ENCODE assay signal across 9 mouse cellular contexts in genomic region chr19:19343702-19344425, GRCm38 (mm10).
DNase-seq lines count a peak whose midpoint lies in the region; ATAC-seq and TF ChIP-seq lines count a peak whose summit lies in the region.
"Had no signal": no experiment of that assay in that cellular context is flagged by ENCODE, and none has a peak within 500 bp of the region (broad histone marks: within the 10 kb centered on the region; RNA-seq: fewer than 3 reads in every experiment).

No protein-coding gene starts in this region.

- no peak overlapping the region for H3K4me3 ChIP-seq in cerebellum, adult 2 months (replicated peaks; ENCODE audit: insufficient read depth, low read depth, low read length)
- H3K4me3 ChIP-seq in lung, adult 2 months (replicated peaks; ENCODE audit: extremely low read depth, low read depth, low read length) = no peak overlapping the region
- H3K4me3 ChIP-seq in left cerebral cortex, adult 2 months = no peak overlapping the region

- peaks cover 2% of the 10 kb centered on the region; the same call in 1 of the 2 replicates for H3K4me1 ChIP-seq in cerebellum, adult 2 months (ENCODE audit: control insufficient read depth, insufficient read depth, low read length)
- no peaks in the 10 kb centered on the region for H3K4me1 ChIP-seq in lung, adult 2 months (ENCODE audit: control insufficient read depth, insufficient read depth, low read length)

- no peak for TF ChIP-seq POLR2A in cerebellum, adult 2 months (IDR thresholded peaks at IDR 0.05; ENCODE audit: borderline replicate concordance, insufficient read depth, low read length)
- no peak for TF ChIP-seq POLR2A in lung, adult 2 months (IDR thresholded peaks at IDR 0.05; ENCODE audit: borderline replicate concordance, extremely low read depth, low read depth, low read length)

- WGBS in cerebellum, adult 2 months = 9% methylated on average over 10 of the region's 10 CpGs
- 44% methylated on average over 10 of the region's 10 CpGs for WGBS in lung, adult 2 months

- no peak for TF ChIP-seq CTCF in cerebellum, adult 2 months (IDR thresholded peaks at IDR 0.05; ENCODE audit: borderline replicate concordance, insufficient read depth, low read depth, low read length)
- TF ChIP-seq CTCF in lung, adult 2 months (IDR thresholded peaks at IDR 0.05; ENCODE audit: insufficient read depth, low read length) = no peak
- no peak for TF ChIP-seq CTCF in left cerebral cortex, adult 2 months (IDR thresholded peaks at IDR 0.05)

- no peak for ATAC-seq in cerebellum, adult (ENCODE audit: insufficient number of reproducible peaks, low FRiP score, low TSS enrichment)
- ATAC-seq in erythroid progenitor cell, adult 5-6 weeks (replicated peaks; ENCODE audit: low FRiP score, poor library complexity, severe bottlenecking) = no peak

- no peaks in the 10 kb centered on the region; the same call in 1 of the 2 replicates for H3K27me3 ChIP-seq in cerebellum, adult 2 months (ENCODE audit: control insufficient read depth, insufficient read depth, low read length)

- intact Hi-C loops in left cerebral cortex, adult 2 months (cut with DNase I) = no loop called here

- H3K27ac ChIP-seq in cerebellum, adult 2 months (ENCODE audit: insufficient read depth, low read length) = no peak overlapping the region
- H3K27ac ChIP-seq in left cerebral cortex, adult 2 months = no peak overlapping the region

- peak; percentile 19 to 41 for DNase-seq in cerebellum, adult 2 months
- DNase-seq in lung, postnatal 10 days = peak; percentile 2
- no peak for DNase-seq in lung, adult 2 months
- peak; percentile 35 to 52 for DNase-seq in left cerebral cortex, adult 2 months (ENCODE audit: extremely low spot score in 1 of 2, low spot score in 2 of 2)
- DNase-seq in right cerebral cortex, postnatal 25 days = peak; percentile 23
- DNase-seq in urinary bladder, adult 18-20 months (ENCODE audit: low spot score in 2 of 2) = no peak
- DNase-seq: adrenal gland, postnatal 25 days had no signal

Comparison
In these comparisons a context has a peak if more than half of its experiments do, and no peak if none do; other contexts are left out.
1. DNase-seq: peak in cerebellum, adult 2 months (2 of 2), lung, postnatal 10 days (single experiment), left cerebral cortex, adult 2 months (2 of 2) and right cerebral cortex, postnatal 25 days (single experiment); none in lung, adult 2 months (single experiment) and urinary bladder, adult 18-20 months (0 of 2).